Mouse (Mus musculus) MEL (cell line): ENCODE measurements around the gene Rps6ka1. TPM values are rescaled to one million over a fixed set of nuclear protein-coding genes. Genes with fewer than 3 reads are reported as not detected.
A peak's percentile ranks its signal among the peaks of the same experiment; 100 is the strongest.
"Not testable (repeated sequence)": the region's sequence is repeated elsewhere in the genome, so short reads cannot be mapped to it uniquely, and the experiment has no call there.

Source experiments
- DNase-seq: peaks from one replicate; pipeline ENCODE4 v3.0.0; 2011; ENCODE audit warnings: low read depth, low spot score
- H3K27ac ChIP-seq: 2 replicates; pipeline ENCODE4 v1.5.1; 2012; ENCODE audit warnings: low read depth, mild to moderate bottlenecking, control low read depth, low read length, moderate library complexity; ENCODE audit not compliant: control insufficient read depth
- H3K27me3 ChIP-seq, 2 experiments: fragments of 150-350 bp in 1 of 2; sonication (generic) in 1 of 2; 2 replicates each; pipeline ENCODE4 v1.6.1; 2012; ENCODE audit warnings: low read length in 2 of 2, mild to moderate bottlenecking in 2 of 2, improper control_type of control experiment in 1 of 2, moderate library complexity in 1 of 2; ENCODE audit not compliant: insufficient read depth in 2 of 2, control insufficient read depth in 1 of 2
- H3K36me3 ChIP-seq, 2 experiments: 2 replicates each; pipeline ENCODE4 v1.6.1; 2012 to 2014; ENCODE audit warnings: low read length in 2 of 2, improper control_type of control experiment in 1 of 2, inconsistent platforms in 1 of 2, mild to moderate bottlenecking in 1 of 2; ENCODE audit not compliant: insufficient read depth in 2 of 2, control insufficient read depth in 1 of 2
- H3K4me1 ChIP-seq, 2 experiments: fragments of 150-350 bp in 1 of 2; sonication (generic) in 1 of 2; 2 replicates each; pipeline ENCODE4 v1.6.1; 2012; ENCODE audit warnings: low read length in 2 of 2, improper control_type of control experiment in 1 of 2, mild to moderate bottlenecking in 1 of 2; ENCODE audit not compliant: insufficient read depth in 2 of 2, control insufficient read depth in 1 of 2
- H3K4me3 ChIP-seq, 2 experiments: fragments of 150-350 bp in 1 of 2; sonication (generic) in 1 of 2; 2 replicates each; pipeline ENCODE4 v1.5.1; 2012; ENCODE audit warnings: low read depth in 2 of 2, low read length in 2 of 2, mild to moderate bottlenecking in 2 of 2, moderate library complexity in 2 of 2, control low read depth in 1 of 2, improper control_type of control experiment in 1 of 2; ENCODE audit not compliant: control insufficient read depth in 1 of 2, insufficient read depth in 1 of 2
- H3K79me2 ChIP-seq: 2 replicates; pipeline ENCODE4 v1.6.1; 2012; ENCODE audit warnings: mild to moderate bottlenecking, low read length, moderate library complexity; ENCODE audit not compliant: control insufficient read depth, poor library complexity, insufficient read depth
- H3K9ac ChIP-seq: 2 replicates; pipeline ENCODE4 v1.6.1; 2012; ENCODE audit warnings: low read depth, mild to moderate bottlenecking, control low read depth, low read length, moderate library complexity; ENCODE audit not compliant: control insufficient read depth, poor library complexity, severe bottlenecking
- H3K9me3 ChIP-seq: fragments of 150-350 bp; sonication (generic); replicated peaks from 2 replicates; pipeline ENCODE4 v1.6.1; 2012; ENCODE audit warnings: mild to moderate bottlenecking, low read length, improper control_type of control experiment, moderate library complexity; ENCODE audit not compliant: insufficient read depth
- CHD1 ChIP-seq: IDR thresholded peaks from 2 replicates; pipeline ENCODE4 v1.6.1; 2012; ENCODE audit warnings: low read depth, mild to moderate bottlenecking, inconsistent platforms, low read length, improper control_type of control experiment
- CHD2 ChIP-seq: IDR thresholded peaks from 2 replicates; pipeline ENCODE4 v1.6.1; 2011; ENCODE audit warnings: low read length, improper control_type of control experiment
- CTCF ChIP-seq, 3 experiments: IDR thresholded peaks in 2 of 3; conservative IDR thresholded peaks in 1 of 3; 2 replicates each; pipeline ENCODE4 v1.5.1; 2011 to 2012; ENCODE audit warnings: low read length in 3 of 3, low read depth in 2 of 3, mild to moderate bottlenecking in 2 of 3, improper control_type of control experiment in 1 of 3, inconsistent platforms in 1 of 3, mixed read lengths in 1 of 3, moderate library complexity in 1 of 3; ENCODE audit not compliant: control insufficient read depth in 1 of 3, insufficient read depth in 1 of 3, poor library complexity in 1 of 3, severe bottlenecking in 1 of 3
- E2F4 ChIP-seq: IDR thresholded peaks from 2 replicates; pipeline ENCODE4 v1.6.1; 2011; ENCODE audit warnings: low read depth, low read length, improper control_type of control experiment, borderline replicate concordance
- ELF1 ChIP-seq: IDR thresholded peaks from 2 replicates; pipeline ENCODE4 v1.6.1; 2014; ENCODE audit warnings: low read depth, mild to moderate bottlenecking, inconsistent platforms, low read length, improper control_type of control experiment, moderate library complexity
- JUND ChIP-seq: IDR thresholded peaks from 2 replicates; pipeline ENCODE4 v1.6.1; 2011; ENCODE audit warnings: low read depth, mild to moderate bottlenecking, improper control_type of control experiment, low read length
- MXI1 ChIP-seq: IDR thresholded peaks from 2 replicates; pipeline ENCODE4 v1.6.1; 2011; ENCODE audit warnings: mild to moderate bottlenecking, low read depth, low read length, improper control_type of control experiment
- MYC ChIP-seq: IDR thresholded peaks from 2 replicates; pipeline ENCODE4 v1.6.1; 2011; ENCODE audit warnings: low read depth, mild to moderate bottlenecking, low read length, improper control_type of control experiment, moderate library complexity
- POLR2A ChIP-seq, 2 experiments: IDR thresholded peaks; 2 replicates each; pipeline ENCODE4 v1.6.1; 2011 to 2012; ENCODE audit warnings: low read length in 2 of 2, mild to moderate bottlenecking in 2 of 2, control low read depth in 1 of 2, improper control_type of control experiment in 1 of 2, low read depth in 1 of 2, moderate library complexity in 1 of 2; ENCODE audit not compliant: control insufficient read depth in 1 of 2, insufficient read depth in 1 of 2, poor library complexity in 1 of 2
- POLR2AphosphoS5 ChIP-seq: IDR thresholded peaks from 2 replicates; pipeline ENCODE4 v1.6.1; 2012; ENCODE audit warnings: low read depth, borderline replicate concordance, mild to moderate bottlenecking, inconsistent platforms, low read length, moderate library complexity, mixed read lengths
- RCOR1 ChIP-seq: IDR thresholded peaks from 2 replicates; pipeline ENCODE4 v1.6.1; 2012; ENCODE audit warnings: low read depth, mild to moderate bottlenecking, inconsistent platforms, low read length, improper control_type of control experiment
- TCF12 ChIP-seq: IDR thresholded peaks from 2 replicates; pipeline ENCODE4 v1.6.1; 2014; ENCODE audit warnings: low read depth, mild to moderate bottlenecking, inconsistent platforms, low read length, improper control_type of control experiment, moderate library complexity
- UBTF ChIP-seq: IDR thresholded peaks from 2 replicates; pipeline ENCODE4 v1.6.1; 2012; ENCODE audit warnings: low read depth, mild to moderate bottlenecking, inconsistent platforms, low read length, improper control_type of control experiment, moderate library complexity, borderline replicate concordance; ENCODE audit not compliant: insufficient read depth
- USF1 ChIP-seq: IDR thresholded peaks from 2 replicates; pipeline ENCODE4 v1.6.1; 2014; ENCODE audit warnings: low read depth, mild to moderate bottlenecking, inconsistent platforms, low read length, improper control_type of control experiment, moderate library complexity
- USF2 ChIP-seq, 2 experiments: IDR thresholded peaks; 2 replicates each; pipeline ENCODE4 v1.6.1; 2011 to 2012; ENCODE audit warnings: improper control_type of control experiment in 2 of 2, low read length in 2 of 2, borderline replicate concordance in 1 of 2, inconsistent platforms in 1 of 2, low read depth in 1 of 2, mild to moderate bottlenecking in 1 of 2; ENCODE audit not compliant: insufficient read depth in 1 of 2
- ZC3H11A ChIP-seq: IDR thresholded peaks from 2 replicates; pipeline ENCODE4 v1.6.1; 2012; ENCODE audit warnings: low read depth, mild to moderate bottlenecking, inconsistent platforms, low read length, improper control_type of control experiment
- ZNF384 ChIP-seq: IDR thresholded peaks from 2 replicates; pipeline ENCODE4 v1.6.1; 2012; ENCODE audit warnings: low read depth, mild to moderate bottlenecking, inconsistent platforms, low read length, improper control_type of control experiment
- polyA plus RNA-seq, 2 experiments: library from polyadenylated mRNA; stranded (reverse) in 1 of 2; unstranded in 1 of 2; fragments of >175 nt in 1 of 2; fragments of >200 nt in 1 of 2; gene quantifications; 2 replicates each; pipeline versions ENCODE4 v1.2.1 to v1.2.4; 2012; ENCODE audit warnings: low replicate concordance in 2 of 2, low read depth in 1 of 2; ENCODE audit not compliant: insufficient read length in 2 of 2, insufficient read depth in 1 of 2, missing spikeins in 1 of 2
- total RNA-seq: library from RNA; depleted of rRNA; stranded (reverse); fragments of 300-350 nt; gene quantifications from 2 replicates; pipeline ENCODE4 v1.2.3, GENCODE M21; 2012

The Rps6ka1 gene
- total and polyA plus RNA-seq, 3 experiments: 45.3 to 68.9 TPM; not detected in 1

DNA sequence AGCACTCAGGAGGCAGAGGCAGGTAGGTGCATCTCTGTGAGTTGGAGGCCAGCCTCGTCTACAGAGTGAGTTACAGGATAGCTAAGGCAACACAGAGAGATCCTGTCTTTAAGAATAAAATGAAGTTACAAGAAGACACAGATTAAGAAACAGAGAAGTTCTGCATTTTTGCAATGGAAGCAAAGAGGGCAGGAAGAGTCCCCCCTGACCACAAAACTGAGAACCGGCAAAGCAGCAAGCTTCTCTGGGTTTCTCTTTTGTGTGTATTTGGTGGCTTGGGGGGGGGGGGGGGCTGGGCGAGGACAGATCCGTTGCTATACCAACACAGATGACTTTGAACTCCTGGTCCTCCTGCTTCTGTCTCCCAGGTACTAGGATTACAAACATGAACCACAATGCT is 19.5 kb upstream of the Rps6ka1 start:
- peak; percentile 42 for DNase-seq
- Histone ChIP-seq H3K27me3 (no peaks in the 10 kb centered on the region), H3K36me3 (peaks cover 0 to 5% of the 10 kb centered on the region in 2 experiments; a peak in 2 of 4 replicates), H3K9ac (no peak overlapping the region), H3K27ac (no peak overlapping the region), H3K79me2 (no peaks in the 10 kb centered on the region; the same call in 1 of the 2 replicates), H3K4me3 (no peak overlapping the region), H3K9me3 (no peaks in the 10 kb centered on the region), H3K4me1 (peaks cover 2 to 7% of the 10 kb centered on the region in 2 experiments; a peak in 2 of 4 replicates)
- TF ChIP-seq ZC3H11A (no peak), CTCF (IDR thresholded peaks at IDR 0.05 in 2 of 3, conservative IDR thresholded peaks at IDR 0.05 in 1 of 3; ENCODE audit: control insufficient read depth in 1 of 3, insufficient read depth in 1 of 3, low read depth in 2 of 3, low read length in 3 of 3, poor library complexity in 1 of 3, severe bottlenecking in 1 of 3) (no peak), USF2 (IDR thresholded peaks at IDR 0.05; ENCODE audit: borderline replicate concordance in 1 of 2, insufficient read depth in 1 of 2, low read depth in 1 of 2, low read length in 2 of 2) (no peak), USF1 (no peak), POLR2AphosphoS5 (no peak), UBTF (no peak), MXI1 (no peak), ELF1 (no peak), MYC (no peak), RCOR1 (no peak), POLR2A (IDR thresholded peaks at IDR 0.05; ENCODE audit: control insufficient read depth in 1 of 2, insufficient read depth in 1 of 2, low read depth in 1 of 2, low read length in 2 of 2, poor library complexity in 1 of 2) (no peak), TCF12 (no peak), E2F4 (no peak), JUND (no peak), CHD1 (no peak), CHD2 (no peak)

DNA sequence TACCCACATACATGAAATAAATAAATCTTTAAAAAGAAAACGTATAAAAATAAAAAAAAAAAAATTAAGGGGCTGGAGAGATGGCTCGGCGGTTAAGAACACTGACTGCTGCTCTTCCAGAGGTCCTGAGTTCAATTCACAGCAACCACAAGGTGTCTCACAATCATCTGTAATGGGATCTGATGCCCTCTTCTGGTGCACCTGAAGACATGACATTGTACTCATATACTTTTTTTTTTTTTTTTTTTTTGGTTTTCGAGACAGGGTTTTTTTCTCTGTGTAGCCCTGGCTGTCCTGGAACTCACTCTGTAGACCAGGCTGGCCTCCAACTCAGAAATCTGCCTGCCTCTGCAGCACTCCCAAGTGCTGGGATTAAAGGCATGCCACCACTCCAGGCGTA is 18.7 kb upstream of the Rps6ka1 start:
- not testable (repeated sequence) for H3K4me1 ChIP-seq, H3K27me3 ChIP-seq, H3K79me2 ChIP-seq, H3K27ac ChIP-seq, DNase-seq, H3K4me3 ChIP-seq, H3K9me3 ChIP-seq, H3K9ac ChIP-seq, H3K36me3 ChIP-seq
- peak; percentile 79 for TF ChIP-seq ZNF384
- TF ChIP-seq CTCF (IDR thresholded peaks at IDR 0.05 in 2 of 3, conservative IDR thresholded peaks at IDR 0.05 in 1 of 3; ENCODE audit: control insufficient read depth in 1 of 3, insufficient read depth in 1 of 3, low read depth in 2 of 3, low read length in 3 of 3, poor library complexity in 1 of 3, severe bottlenecking in 1 of 3): peak in 1 of 3 experiments; percentile 32; a peak in 2 of 6 replicates
